Mouse (Mus musculus): ENCODE measurements around the gene Col25a1. TPM values are rescaled to one million over a fixed set of nuclear protein-coding genes. Genes with fewer than 3 reads are reported as not detected.

The Col25a1 gene
- polyA plus RNA-seq, 1 experiment from 2014 or later: 6.3 TPM

GRCm38 (mm10) chr3:130488839-130489238 is 357.5 kb downstream of the Col25a1 start:
- no peak overlapping the region for H3K4me3 ChIP-seq (ENCODE audit: low read depth, low read length)
- 78% methylated on average over 4 of the region's 4 CpGs for WGBS

DNA sequence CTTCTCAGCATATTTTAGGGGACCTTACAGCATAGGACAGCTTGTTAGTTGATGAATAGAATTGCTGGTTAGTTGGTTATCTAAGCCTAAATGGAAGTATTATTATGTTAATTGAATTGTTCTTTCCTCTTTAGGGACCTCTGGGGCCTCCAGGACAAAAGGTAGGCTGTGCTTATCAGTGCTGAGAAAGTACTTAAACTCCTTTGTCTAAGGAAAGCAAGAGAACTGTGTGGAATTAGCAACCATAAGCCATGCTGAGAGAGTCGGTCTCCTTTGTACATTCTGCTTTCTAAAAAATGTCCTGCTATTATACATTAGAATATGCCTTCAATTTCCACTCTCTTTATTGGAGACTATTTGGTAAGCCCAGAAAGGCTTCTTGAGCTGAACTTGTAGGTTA is 362.9 kb downstream of the Col25a1 start:
- H3K9ac ChIP-seq (ENCODE audit: low read depth, low read length): no peak overlapping the region
- DNase-seq (ENCODE audit: low spot score) (no peak), ATAC-seq (replicated peaks; ENCODE audit: low FRiP score) (no peak)
- H3K36me3 ChIP-seq (ENCODE audit: control insufficient read depth, insufficient read depth, low read length): no peaks in the 10 kb centered on the region
- no peaks in the 10 kb centered on the region for H3K4me1 ChIP-seq (replicated peaks; ENCODE audit: control insufficient read depth, insufficient read depth, low read length)
- no peaks in the 10 kb centered on the region for H3K27me3 ChIP-seq (replicated peaks; ENCODE audit: control insufficient read depth, insufficient read depth, low read length)
- WGBS: 67% methylated on average over 1 of the region's 1 CpGs
- H3K9me3 ChIP-seq (ENCODE audit: control insufficient read depth, low read length): no peaks in the 10 kb centered on the region
- H3K4me2 ChIP-seq: no peak overlapping the region
- no peak overlapping the region for H3K27ac ChIP-seq (ENCODE audit: low read depth, low read length)
- no peak overlapping the region for H3K4me3 ChIP-seq (ENCODE audit: low read depth, low read length)

More at GRCm38 (mm10) chr3:130488839-130489238, 357.5 kb downstream of the Col25a1 start:
- H3K27ac ChIP-seq (ENCODE audit: low read depth, low read length): no peak overlapping the region
- H3K9me3 ChIP-seq (ENCODE audit: control insufficient read depth, low read length): no peaks in the 10 kb centered on the region
- ATAC-seq (replicated peaks; ENCODE audit: low FRiP score) (no peak), DNase-seq (ENCODE audit: low spot score) (no peak)
- H3K4me2 ChIP-seq: no peak overlapping the region
- H3K36me3 ChIP-seq (ENCODE audit: control insufficient read depth, insufficient read depth, low read length): no peaks in the 10 kb centered on the region
- H3K9ac ChIP-seq (ENCODE audit: low read depth, low read length): no peak overlapping the region
- H3K27me3 ChIP-seq (replicated peaks; ENCODE audit: control insufficient read depth, insufficient read depth, low read length): no peaks in the 10 kb centered on the region
- H3K4me1 ChIP-seq (replicated peaks; ENCODE audit: control insufficient read depth, insufficient read depth, low read length): no peaks in the 10 kb centered on the region

DNA sequence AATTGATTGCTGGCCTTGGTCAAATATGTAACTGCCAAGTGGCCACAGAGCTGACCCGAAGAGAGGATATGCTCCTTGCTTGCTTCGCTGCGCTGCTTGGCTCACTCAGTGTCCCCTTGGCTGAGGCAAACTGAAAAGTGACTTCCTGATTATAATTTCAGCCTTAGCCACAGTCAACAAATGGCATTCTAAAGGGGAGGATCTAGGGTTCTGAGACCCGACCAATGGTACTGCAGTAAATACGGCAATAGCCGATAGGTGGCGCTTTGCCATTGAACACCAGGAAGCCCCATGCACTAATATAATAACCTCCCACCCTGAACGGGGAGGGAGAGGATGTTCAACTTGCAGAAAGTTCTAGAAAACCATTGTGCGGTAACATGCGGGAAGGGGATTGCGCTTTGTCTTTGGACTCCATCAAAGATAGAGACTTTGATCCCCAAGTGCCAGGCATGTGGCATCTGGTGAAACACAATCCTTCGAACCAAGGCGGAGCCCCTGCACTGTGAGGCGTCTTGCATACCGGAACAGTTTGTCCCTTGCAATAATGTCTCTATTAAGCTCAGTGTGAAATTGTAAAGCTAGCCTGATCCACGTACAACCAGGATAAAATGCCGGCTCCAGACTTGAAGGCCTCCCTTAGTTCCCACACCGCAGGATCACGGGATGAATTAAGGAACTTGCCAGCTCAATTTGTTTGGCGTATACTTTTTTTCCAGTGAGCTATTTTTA is 363.5 kb downstream of the Col25a1 start:
- no peak overlapping the region for H3K9ac ChIP-seq (ENCODE audit: low read depth, low read length)
- 0 out of 2 replicates have a peak, but pooled peaks have one; percentile 39 for ATAC-seq (replicated peaks; ENCODE audit: low FRiP score)
- H3K27me3 ChIP-seq (replicated peaks; ENCODE audit: control insufficient read depth, insufficient read depth, low read length): no peaks in the 10 kb centered on the region
- no peaks in the 10 kb centered on the region for H3K9me3 ChIP-seq (ENCODE audit: control insufficient read depth, low read length)
- H3K27ac ChIP-seq (ENCODE audit: low read depth, low read length): no peak overlapping the region
- no peaks in the 10 kb centered on the region for H3K4me1 ChIP-seq (replicated peaks; ENCODE audit: control insufficient read depth, insufficient read depth, low read length)
- no peak overlapping the region for H3K4me2 ChIP-seq
- WGBS: 72% methylated on average over 20 of the region's 20 CpGs
- no peak overlapping the region for H3K4me3 ChIP-seq (ENCODE audit: low read depth, low read length)
- DNase-seq (ENCODE audit: low spot score): no peak
- no peaks in the 10 kb centered on the region for H3K36me3 ChIP-seq (ENCODE audit: control insufficient read depth, insufficient read depth, low read length)

DNA sequence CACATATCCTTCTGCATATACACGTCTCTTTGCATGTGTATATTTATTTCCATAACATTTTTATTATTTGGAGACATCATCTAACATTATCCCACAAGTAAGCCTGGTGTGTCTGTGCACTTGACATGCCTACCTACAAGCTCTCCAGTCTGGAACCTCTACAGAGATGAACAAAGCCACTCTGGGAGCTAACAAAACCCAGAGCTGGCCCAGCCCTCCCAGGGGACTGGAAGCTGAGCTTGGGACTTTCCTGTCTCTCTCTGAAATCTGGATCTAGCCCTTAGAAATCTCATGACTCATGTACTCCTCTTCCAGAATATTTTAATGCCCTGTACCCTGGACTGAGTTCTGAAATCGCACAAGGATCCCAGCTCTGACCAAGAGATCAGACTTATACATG is 365.7 kb downstream of the Col25a1 start:
- Histone ChIP-seq H3K9ac (ENCODE audit: low read depth, low read length) (no peak overlapping the region), H3K9me3 (ENCODE audit: control insufficient read depth, low read length) (no peaks in the 10 kb centered on the region), H3K4me3 (ENCODE audit: low read depth, low read length) (no peak overlapping the region), H3K36me3 (ENCODE audit: control insufficient read depth, insufficient read depth, low read length) (no peaks in the 10 kb centered on the region), H3K4me1 (replicated peaks; ENCODE audit: control insufficient read depth, insufficient read depth, low read length) (no peaks in the 10 kb centered on the region), H3K27me3 (replicated peaks; ENCODE audit: control insufficient read depth, insufficient read depth, low read length) (no peaks in the 10 kb centered on the region), H3K4me2 (no peak overlapping the region), H3K27ac (ENCODE audit: low read depth, low read length) (no peak overlapping the region)
- DNase-seq (ENCODE audit: low spot score): no peak
- 70% methylated on average over 2 of the region's 2 CpGs for WGBS
- no peak for ATAC-seq (replicated peaks; ENCODE audit: low FRiP score)

DNA sequence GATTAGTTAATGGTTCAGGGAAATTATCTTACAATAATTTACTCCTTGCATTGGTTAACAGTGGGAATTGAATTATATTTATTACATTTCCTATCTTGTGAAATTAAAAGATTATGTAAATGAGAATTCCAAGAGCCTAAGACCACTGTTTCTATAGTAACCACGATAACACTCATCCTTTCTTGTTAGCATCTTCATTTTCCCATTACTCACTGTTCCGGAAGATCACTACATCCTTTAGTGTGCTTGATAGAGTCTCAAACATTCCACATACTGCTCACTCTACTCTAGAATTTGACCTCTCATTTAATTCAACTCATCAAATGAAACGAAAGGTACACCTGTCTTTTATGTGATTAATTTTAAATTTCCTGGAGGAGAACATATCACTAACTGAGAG is 370.4 kb downstream of the Col25a1 start:
- H3K9me3 ChIP-seq (ENCODE audit: control insufficient read depth, low read length): no peaks in the 10 kb centered on the region
- no peak for ATAC-seq (replicated peaks; ENCODE audit: low FRiP score)
- no peak overlapping the region for H3K9ac ChIP-seq (ENCODE audit: low read depth, low read length)
- no peaks in the 10 kb centered on the region for H3K4me1 ChIP-seq (replicated peaks; ENCODE audit: control insufficient read depth, insufficient read depth, low read length)
- H3K4me2 ChIP-seq: no peak overlapping the region
- H3K27ac ChIP-seq (ENCODE audit: low read depth, low read length): no peak overlapping the region
- no peak overlapping the region for H3K4me3 ChIP-seq (ENCODE audit: low read depth, low read length)
- 71% methylated on average over 3 of the region's 3 CpGs for WGBS
- no peaks in the 10 kb centered on the region for H3K27me3 ChIP-seq (replicated peaks; ENCODE audit: control insufficient read depth, insufficient read depth, low read length)
- DNase-seq (ENCODE audit: low spot score): no peak
- H3K36me3 ChIP-seq (ENCODE audit: control insufficient read depth, insufficient read depth, low read length): no peaks in the 10 kb centered on the region

DNA sequence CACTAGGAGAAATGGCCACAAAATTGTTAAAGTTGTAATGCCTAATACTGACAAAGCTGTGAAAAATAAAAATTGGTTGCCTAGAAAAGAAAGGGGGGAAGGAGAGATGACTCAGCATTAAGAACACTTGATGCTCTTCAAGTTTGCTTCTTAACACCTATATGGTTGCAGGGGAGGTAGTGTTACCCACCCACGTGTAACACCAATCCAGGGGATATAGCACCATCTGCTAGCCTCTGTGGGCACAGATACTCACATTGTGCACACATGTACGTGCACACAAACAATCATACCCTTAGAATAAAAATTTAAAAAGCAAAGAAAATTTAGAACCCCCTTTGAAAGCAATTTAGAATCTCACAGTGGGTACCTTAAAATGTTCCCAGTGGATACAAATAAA is 377.0 kb downstream of the Col25a1 start:
- DNase-seq (ENCODE audit: low spot score) (no peak), ATAC-seq (replicated peaks; ENCODE audit: low FRiP score) (no peak)
- H3K27me3 ChIP-seq (replicated peaks; ENCODE audit: control insufficient read depth, insufficient read depth, low read length): no peaks in the 10 kb centered on the region
- H3K9ac ChIP-seq (ENCODE audit: low read depth, low read length): no peak overlapping the region
- H3K27ac ChIP-seq (ENCODE audit: low read depth, low read length): no peak overlapping the region
- WGBS: 68% methylated on average over 2 of the region's 2 CpGs
- H3K4me3 ChIP-seq (ENCODE audit: low read depth, low read length): no peak overlapping the region
- H3K4me2 ChIP-seq: no peak overlapping the region
- no peaks in the 10 kb centered on the region for H3K9me3 ChIP-seq (ENCODE audit: control insufficient read depth, low read length)
- H3K4me1 ChIP-seq (replicated peaks; ENCODE audit: control insufficient read depth, insufficient read depth, low read length): no peaks in the 10 kb centered on the region
- no peaks in the 10 kb centered on the region for H3K36me3 ChIP-seq (ENCODE audit: control insufficient read depth, insufficient read depth, low read length)

DNA sequence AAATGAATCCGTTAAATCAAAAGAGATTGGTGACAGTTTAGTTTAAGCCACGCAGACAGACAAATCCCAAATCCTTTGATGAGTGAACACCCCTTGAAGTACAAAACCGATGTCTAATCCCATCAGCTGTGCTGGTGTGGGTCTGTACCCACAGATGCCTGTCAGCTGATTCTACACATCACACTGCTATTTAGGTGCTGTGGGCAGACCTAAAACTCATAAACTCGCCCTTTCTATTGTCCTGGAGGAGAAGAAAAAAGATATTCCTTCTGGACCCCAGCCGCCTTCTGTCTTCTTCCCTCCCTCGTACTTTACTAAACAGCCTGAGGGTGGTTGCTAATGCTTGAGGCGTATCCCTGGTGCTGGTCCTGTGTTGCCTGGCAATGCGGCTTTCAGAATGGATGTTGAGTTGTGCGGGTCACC is 387.2 kb downstream of the Col25a1 start:
- no peaks in the 10 kb centered on the region for H3K36me3 ChIP-seq (ENCODE audit: control insufficient read depth, insufficient read depth, low read length)
- no peak overlapping the region for H3K9ac ChIP-seq (ENCODE audit: low read depth, low read length)
- no peaks in the 10 kb centered on the region for H3K9me3 ChIP-seq (ENCODE audit: control insufficient read depth, low read length)
- no peaks in the 10 kb centered on the region for H3K27me3 ChIP-seq (replicated peaks; ENCODE audit: control insufficient read depth, insufficient read depth, low read length)
- H3K4me3 ChIP-seq (ENCODE audit: low read depth, low read length): no peak overlapping the region
- no peak for DNase-seq (ENCODE audit: low spot score)
- 77% methylated on average over 9 of the region's 9 CpGs for WGBS
- no peak for ATAC-seq (replicated peaks; ENCODE audit: low FRiP score)
- no peak overlapping the region for H3K27ac ChIP-seq (ENCODE audit: low read depth, low read length)
- no peaks in the 10 kb centered on the region for H3K4me1 ChIP-seq (replicated peaks; ENCODE audit: control insufficient read depth, insufficient read depth, low read length)
- no peak overlapping the region for H3K4me2 ChIP-seq

DNA sequence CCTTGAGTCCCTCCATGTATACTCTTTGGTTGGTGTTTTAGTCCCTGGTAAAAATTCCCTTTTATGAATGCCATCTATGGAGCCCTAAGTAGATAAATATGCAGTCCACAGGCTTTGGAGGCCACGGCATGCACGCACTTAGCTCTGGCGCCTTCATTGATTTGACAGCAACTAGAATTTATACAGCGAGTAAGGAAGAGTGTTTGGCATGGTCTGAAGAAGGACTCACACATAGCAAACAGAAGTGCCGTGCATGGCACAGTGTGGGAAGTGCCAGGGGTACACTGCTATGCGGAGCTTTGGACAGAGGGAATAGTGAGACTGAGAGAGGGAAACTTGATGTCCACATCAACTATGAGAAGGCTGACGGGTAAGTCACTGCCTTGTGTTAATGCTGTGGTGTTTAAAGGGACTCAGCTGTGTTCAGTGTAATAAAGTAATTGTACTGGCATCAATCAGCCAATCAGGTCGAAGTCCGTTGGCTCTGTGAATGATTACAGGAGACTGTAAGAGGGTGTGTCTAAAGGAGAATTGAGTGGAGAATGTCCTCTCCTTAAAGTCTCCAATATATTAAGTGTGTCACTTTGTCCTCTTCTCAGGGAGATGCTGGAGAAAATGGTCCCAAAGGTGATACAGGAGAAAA is 390.7 kb downstream of the Col25a1 start:
- no peak for DNase-seq (ENCODE audit: low spot score)
- H3K27ac ChIP-seq (ENCODE audit: low read depth, low read length): no peak overlapping the region
- ATAC-seq (replicated peaks; ENCODE audit: low FRiP score): no peak
- WGBS: 83% methylated on average over 9 of the region's 9 CpGs
- no peaks in the 10 kb centered on the region for H3K27me3 ChIP-seq (replicated peaks; ENCODE audit: control insufficient read depth, insufficient read depth, low read length)
- no peak overlapping the region for H3K9ac ChIP-seq (ENCODE audit: low read depth, low read length)
- no peaks in the 10 kb centered on the region for H3K4me1 ChIP-seq (replicated peaks; ENCODE audit: control insufficient read depth, insufficient read depth, low read length)
- no peaks in the 10 kb centered on the region for H3K9me3 ChIP-seq (ENCODE audit: control insufficient read depth, low read length)
- H3K36me3 ChIP-seq (ENCODE audit: control insufficient read depth, insufficient read depth, low read length): no peaks in the 10 kb centered on the region
- H3K4me3 ChIP-seq (ENCODE audit: low read depth, low read length): no peak overlapping the region
- no peak overlapping the region for H3K4me2 ChIP-seq

DNA sequence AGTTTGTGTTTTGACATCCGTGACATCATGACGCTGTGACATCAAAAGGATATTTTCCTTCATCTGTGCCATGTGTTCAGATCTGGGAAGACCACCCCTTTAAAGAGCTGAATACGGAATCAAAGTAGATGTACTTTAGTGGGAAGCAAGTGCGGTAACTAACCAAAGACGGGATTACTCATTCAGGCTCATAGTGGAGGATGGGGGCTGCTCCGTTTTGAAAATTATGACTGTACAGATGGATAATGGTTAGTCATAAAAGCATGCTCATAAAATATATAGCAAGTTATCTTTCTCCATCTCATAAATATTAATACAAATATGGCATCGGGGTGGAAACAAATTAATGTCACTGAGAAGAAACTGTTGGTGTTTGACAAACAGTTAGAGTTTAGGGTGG is 391.7 kb downstream of the Col25a1 start:
- H3K9ac ChIP-seq (ENCODE audit: low read depth, low read length): no peak overlapping the region
- H3K36me3 ChIP-seq (ENCODE audit: control insufficient read depth, insufficient read depth, low read length): no peaks in the 10 kb centered on the region
- no peak for ATAC-seq (replicated peaks; ENCODE audit: low FRiP score)
- H3K27me3 ChIP-seq (replicated peaks; ENCODE audit: control insufficient read depth, insufficient read depth, low read length): no peaks in the 10 kb centered on the region
- 88% methylated on average over 7 of the region's 7 CpGs for WGBS
- H3K4me3 ChIP-seq (ENCODE audit: low read depth, low read length): no peak overlapping the region
- H3K4me1 ChIP-seq (replicated peaks; ENCODE audit: control insufficient read depth, insufficient read depth, low read length): no peaks in the 10 kb centered on the region
- no peak overlapping the region for H3K27ac ChIP-seq (ENCODE audit: low read depth, low read length)
- no peaks in the 10 kb centered on the region for H3K9me3 ChIP-seq (ENCODE audit: control insufficient read depth, low read length)
- no peak overlapping the region for H3K4me2 ChIP-seq
- DNase-seq (ENCODE audit: low spot score): no peak
